Mouse (Mus musculus): Measurements from ENCODE around the gene Cdc25a.

Cdc25a gene

GRCm38 (mm10) chr9:109932756-109933375, 57.5 kb downstream of the Cdc25a start:
- DNase-seq (ENCODE audit: low read depth, low spot score), result peak; percentile 38

DNA sequence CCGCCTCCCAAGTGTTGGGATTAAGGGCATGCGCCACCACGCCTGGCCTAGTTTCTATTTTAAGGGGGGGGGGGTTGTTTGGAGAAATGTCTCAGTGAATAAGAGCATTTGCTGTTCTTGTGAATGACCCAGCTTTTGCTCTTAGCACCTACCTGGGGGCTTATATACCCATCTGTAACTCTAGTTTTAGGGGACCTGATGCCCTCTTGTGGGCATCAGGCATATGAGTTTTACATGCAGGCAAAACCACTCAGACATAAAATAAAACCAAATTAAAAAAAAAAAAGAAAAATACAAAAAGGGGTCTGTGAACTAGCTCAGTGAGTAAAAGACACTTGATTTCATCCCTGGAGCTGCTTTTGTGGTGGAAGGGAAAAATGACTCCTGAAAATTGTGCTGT, 64.0 kb downstream of the Cdc25a start:
- peak; percentile 38 for DNase-seq (ENCODE audit: low read depth, low spot score)

GRCm38 (mm10) chr9:109942796-109943195, 67.4 kb downstream of the Cdc25a start:
- DNase-seq (ENCODE audit: low read depth, low spot score), result no peak
